Mouse (Mus musculus): Measurements from ENCODE around the gene Cmtm1.

GRCm38 (mm10) chr8:104253016-104253415 lies 56.9 kb downstream of the Cmtm1 start:
- peak; percentile 51; the same call in 1 of the 2 replicates for TF ChIP-seq CTCF (IDR thresholded peaks at IDR 0.05; ENCODE audit: extremely low read depth, insufficient read length, insufficient replicate concordance, low read depth, low read length)
- no peak for TF ChIP-seq POLR2A (IDR thresholded peaks at IDR 0.05; ENCODE audit: low read depth, low read length)

All from small intestine, adult 2 months (tissue).